Mouse (Mus musculus) embryonic fibroblast, embryonic 13.5 days (primary cell): ENCODE measurements around the gene Postn.

ENCODE experiments used
- CTCF ChIP-seq: IDR thresholded peaks from 2 replicates; pipeline ENCODE4 v1.5.1; 2011; ENCODE audit warnings: mild to moderate bottlenecking, control low read depth, low read length, moderate library complexity, borderline replicate concordance; ENCODE audit not compliant: insufficient read depth
- POLR2A ChIP-seq: IDR thresholded peaks from 2 replicates; pipeline ENCODE4 v1.6.1; 2011; ENCODE audit warnings: low read depth, mild to moderate bottlenecking, control low read depth, low read length, moderate library complexity

DNA sequence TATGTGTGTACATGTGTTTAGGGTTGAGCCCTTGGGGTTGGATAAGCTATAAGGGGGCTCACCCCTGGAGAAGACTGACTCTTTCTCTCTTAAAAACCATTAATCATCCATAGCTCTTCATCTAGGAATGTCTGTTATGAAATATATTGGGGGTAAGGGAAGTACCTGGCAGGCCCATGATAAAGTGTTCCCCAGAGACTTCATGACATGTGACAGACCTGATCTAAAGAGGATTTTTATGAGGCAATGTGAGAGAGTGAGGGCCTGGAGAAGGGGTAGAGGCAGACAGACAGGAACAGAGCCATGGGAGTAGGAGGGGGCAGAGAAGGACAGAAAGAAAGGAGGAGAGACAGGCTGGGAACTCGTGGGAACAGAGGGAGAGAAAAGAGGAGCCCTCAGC, 53.5 kb downstream of the Postn start:
- TF ChIP-seq POLR2A (no peak), CTCF (no peak)
